Mouse (Mus musculus): ENCODE measurements at regions not wholly inside any gene's neighbourhood (a gene's known extent, or its start where the extent isn't known, plus 50 kb on each side); places are given as distances from the start of the nearest gene placed in this dataset.

- in situ Hi-C loops (cut with MboI; ENCODE audit: low pct_ligation_motif_present, low pct_unique_long_range_greater_than_20kb, low sequenced_read_pairs), result no loop called here
Observed at GRCm38 (mm10) chr16:42717828-42718412, 157.8 kb upstream of the Zbtb20 start.

DNA sequence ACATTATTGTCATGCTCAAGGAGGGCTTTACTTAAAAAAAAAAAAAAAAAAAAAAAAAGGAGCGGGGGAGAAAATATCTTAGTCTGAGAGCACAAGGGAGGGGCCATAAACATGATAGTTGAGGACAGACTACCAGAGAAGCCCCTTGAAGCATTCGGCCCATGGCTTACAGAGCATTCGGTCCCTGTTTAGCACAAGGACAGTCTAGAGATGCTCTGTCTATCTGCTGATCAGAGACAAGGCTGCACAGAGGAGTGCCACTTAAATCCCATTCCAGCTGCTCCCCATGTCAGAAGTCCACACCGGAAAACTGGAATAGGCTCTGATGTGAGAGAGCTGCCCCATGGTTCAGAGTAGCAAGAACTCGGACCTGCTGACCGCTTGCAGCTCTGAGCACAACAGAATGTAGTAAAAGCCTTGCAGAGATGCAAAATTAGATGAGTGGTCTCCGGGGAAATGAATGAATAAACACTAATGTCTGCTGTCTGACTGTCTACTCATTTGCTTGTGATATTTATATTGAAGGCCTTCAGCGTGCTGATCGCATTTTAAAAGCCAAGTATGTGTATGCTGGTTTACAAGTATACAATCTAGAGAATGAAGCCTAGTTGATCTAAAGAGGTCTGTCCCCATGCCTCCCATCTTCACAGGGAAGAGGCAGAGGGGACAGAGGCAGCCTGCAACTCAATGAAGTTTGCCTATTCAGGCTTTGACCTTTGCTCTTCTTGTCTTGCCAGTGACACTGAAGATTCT is 158.4 kb upstream of the Zbtb20 start:
- Histone ChIP-seq H3K9ac (ENCODE audit: insufficient read depth, low read depth) (no peak overlapping the region), H3K4me3 (replicated peaks in 1 of 3; ENCODE audit: low read depth in 2 of 3, low read length in 2 of 3, poor library complexity in 1 of 3) (no peak overlapping the region), H3K27ac (ENCODE audit: insufficient read depth, low read depth) (no peak overlapping the region), H3K4me2 (ENCODE audit: insufficient read depth, low read depth, poor library complexity, severe bottlenecking) (no peak overlapping the region), H3K4me1 (ENCODE audit: control insufficient read depth in 1 of 2, insufficient read depth in 2 of 2) (no peaks in the 10 kb centered on the region), H3K79me2 (replicated peaks; ENCODE audit: control insufficient read depth, extremely low read depth, insufficient read depth, poor library complexity, severe bottlenecking) (no peaks in the 10 kb centered on the region), H3K9me3 (replicated peaks; ENCODE audit: low read length) (no peaks in the 10 kb centered on the region), H3K36me3 (replicated peaks in 1 of 2; ENCODE audit: control insufficient read depth in 1 of 2, insufficient read depth in 1 of 2, low read length in 1 of 2) (no peaks in the 10 kb centered on the region), H3K27me3 (replicated peaks) (no peaks in the 10 kb centered on the region)
- TF ChIP-seq UBTF (IDR thresholded peaks at IDR 0.05; ENCODE audit: low read depth, low read length) (no peak), MAX (IDR thresholded peaks at IDR 0.05; ENCODE audit: low read length) (no peak), CTCF (conservative IDR thresholded peaks at IDR 0.05 in 1 of 2, IDR thresholded peaks at IDR 0.05 in 1 of 2; ENCODE audit: low read depth in 2 of 2, low read length in 2 of 2) (no peak), ZKSCAN1 (IDR thresholded peaks at IDR 0.05; ENCODE audit: borderline replicate concordance, low read depth, low read length) (no peak), RAD21 (IDR thresholded peaks at IDR 0.05; ENCODE audit: low read depth, low read length) (no peak), ZC3H11A (IDR thresholded peaks at IDR 0.05; ENCODE audit: low read depth, low read length) (no peak), TBP (conservative IDR thresholded peaks at IDR 0.05; ENCODE audit: low read depth, low read length) (no peak), MEF2A (IDR thresholded peaks at IDR 0.05; ENCODE audit: borderline replicate concordance, low read depth, low read length) (no peak), BHLHE40 (IDR thresholded peaks at IDR 0.05; ENCODE audit: low read depth, low read length) (no peak), CHD1 (IDR thresholded peaks at IDR 0.05; ENCODE audit: low read depth, low read length) (no peak), USF2 (conservative IDR thresholded peaks at IDR 0.05; ENCODE audit: low read depth, low read length) (no peak), KAT2A (IDR thresholded peaks at IDR 0.05; ENCODE audit: insufficient replicate concordance, low read length) (no peak), ELF1 (IDR thresholded peaks at IDR 0.05; ENCODE audit: low read depth, low read length) (no peak), SIN3A (IDR thresholded peaks at IDR 0.05; ENCODE audit: low read length) (no peak), USF1 (IDR thresholded peaks at IDR 0.05; ENCODE audit: low read depth, low read length) (no peak), NELFE (IDR thresholded peaks at IDR 0.05; ENCODE audit: low read depth, low read length) (no peak), ZMIZ1 (IDR thresholded peaks at IDR 0.05; ENCODE audit: low read depth, low read length) (no peak), ZNF384 (IDR thresholded peaks at IDR 0.05; ENCODE audit: low read depth, low read length) (no peak), PAX5 (IDR thresholded peaks at IDR 0.05; ENCODE audit: low read length) (no peak)
- DNase-seq (ENCODE audit: extremely low read depth), result no peak
- in situ Hi-C loops (cut with MboI; ENCODE audit: low pct_ligation_motif_present, low pct_unique_long_range_greater_than_20kb, low sequenced_read_pairs), result no loop called here
- dilution Hi-C loops (cut with MboI; ENCODE audit: extremely low pct_ligation_motif_present, extremely low pct_unique_long_range_greater_than_20kb, low sequenced_read_pairs), result no loop called here

More at GRCm38 (mm10) chr16:42717828-42718412, 157.8 kb upstream of the Zbtb20 start:
- Histone ChIP-seq H3K79me2 (replicated peaks; ENCODE audit: control insufficient read depth, extremely low read depth, insufficient read depth, poor library complexity, severe bottlenecking) (no peaks in the 10 kb centered on the region), H3K4me2 (ENCODE audit: insufficient read depth, low read depth, poor library complexity, severe bottlenecking) (no peak overlapping the region; the same call in 1 of the 2 replicates), H3K4me3 (replicated peaks in 1 of 3; ENCODE audit: low read depth in 2 of 3, low read length in 2 of 3, poor library complexity in 1 of 3) (no peak overlapping the region), H3K27me3 (replicated peaks) (no peaks in the 10 kb centered on the region), H3K9me3 (replicated peaks; ENCODE audit: low read length) (no peaks in the 10 kb centered on the region), H3K4me1 (ENCODE audit: control insufficient read depth in 1 of 2, insufficient read depth in 2 of 2) (no peaks in the 10 kb centered on the region), H3K9ac (ENCODE audit: insufficient read depth, low read depth) (no peak overlapping the region), H3K27ac (ENCODE audit: insufficient read depth, low read depth) (no peak overlapping the region), H3K36me3 (replicated peaks in 1 of 2; ENCODE audit: control insufficient read depth in 1 of 2, insufficient read depth in 1 of 2, low read length in 1 of 2) (no peaks in the 10 kb centered on the region)
- dilution Hi-C loops (cut with MboI; ENCODE audit: extremely low pct_ligation_motif_present, extremely low pct_unique_long_range_greater_than_20kb, low sequenced_read_pairs), result no loop called here
- TF ChIP-seq ETS1 (conservative IDR thresholded peaks at IDR 0.05; ENCODE audit: low read depth, low read length), result no peak
- no peak for TF ChIP-seq NRF1 (IDR thresholded peaks at IDR 0.05; ENCODE audit: low read depth, low read length)
- no peak for TF ChIP-seq MYC (IDR thresholded peaks at IDR 0.05; ENCODE audit: low read depth, low read length)
- TF ChIP-seq RAD21 (IDR thresholded peaks at IDR 0.05; ENCODE audit: low read depth, low read length), result no peak
- TF ChIP-seq UBTF (IDR thresholded peaks at IDR 0.05; ENCODE audit: low read depth, low read length), result no peak
- no peak for TF ChIP-seq PAX5 (IDR thresholded peaks at IDR 0.05; ENCODE audit: low read length)
- no peak for TF ChIP-seq ZKSCAN1 (IDR thresholded peaks at IDR 0.05; ENCODE audit: borderline replicate concordance, low read depth, low read length)
- TF ChIP-seq TBP (conservative IDR thresholded peaks at IDR 0.05; ENCODE audit: low read depth, low read length), result no peak
- TF ChIP-seq TCF12 (IDR thresholded peaks at IDR 0.05; ENCODE audit: low read depth, low read length), result no peak
- TF ChIP-seq CHD1 (IDR thresholded peaks at IDR 0.05; ENCODE audit: low read depth, low read length), result no peak
- TF ChIP-seq MXI1 (IDR thresholded peaks at IDR 0.05; ENCODE audit: low read depth, low read length), result no peak
- TF ChIP-seq ELF1 (IDR thresholded peaks at IDR 0.05; ENCODE audit: low read depth, low read length), result no peak
- TF ChIP-seq MAX (IDR thresholded peaks at IDR 0.05; ENCODE audit: low read length), result no peak
- TF ChIP-seq NELFE (IDR thresholded peaks at IDR 0.05; ENCODE audit: low read depth, low read length), result no peak
- no peak for TF ChIP-seq CTCF (conservative IDR thresholded peaks at IDR 0.05 in 1 of 2, IDR thresholded peaks at IDR 0.05 in 1 of 2; ENCODE audit: low read depth in 2 of 2, low read length in 2 of 2)
- no peak for TF ChIP-seq GABPA (IDR thresholded peaks at IDR 0.05; ENCODE audit: insufficient replicate concordance, low read depth, low read length)
- TF ChIP-seq USF2 (conservative IDR thresholded peaks at IDR 0.05; ENCODE audit: low read depth, low read length), result no peak
- TF ChIP-seq USF1 (IDR thresholded peaks at IDR 0.05; ENCODE audit: low read depth, low read length), result no peak
- no peak for TF ChIP-seq MAFK (IDR thresholded peaks at IDR 0.05; ENCODE audit: insufficient replicate concordance, low read length)
- TF ChIP-seq POLR2AphosphoS2 (IDR thresholded peaks at IDR 0.05; ENCODE audit: low read depth, low read length), result no peak
- peak; percentile 21 for DNase-seq (ENCODE audit: extremely low read depth)
